Mouse (Mus musculus): ENCODE data around the gene Faap100.

- TF ChIP-seq CTCF (IDR thresholded peaks at IDR 0.05; ENCODE audit: control insufficient read depth, insufficient read depth, insufficient replicate concordance, low read depth, low read length) = no peak
- no peak for TF ChIP-seq POLR2A (IDR thresholded peaks at IDR 0.05; ENCODE audit: control insufficient read depth, low read depth, low read length)
Observed at GRCm38 (mm10) chr11:120320156-120320555, 58.4 kb downstream of the Faap100 start.

All from testis, adult 2 months (tissue).